8 mouse cellular contexts compared by ENCODE assay signal in the genomic region with DNA sequence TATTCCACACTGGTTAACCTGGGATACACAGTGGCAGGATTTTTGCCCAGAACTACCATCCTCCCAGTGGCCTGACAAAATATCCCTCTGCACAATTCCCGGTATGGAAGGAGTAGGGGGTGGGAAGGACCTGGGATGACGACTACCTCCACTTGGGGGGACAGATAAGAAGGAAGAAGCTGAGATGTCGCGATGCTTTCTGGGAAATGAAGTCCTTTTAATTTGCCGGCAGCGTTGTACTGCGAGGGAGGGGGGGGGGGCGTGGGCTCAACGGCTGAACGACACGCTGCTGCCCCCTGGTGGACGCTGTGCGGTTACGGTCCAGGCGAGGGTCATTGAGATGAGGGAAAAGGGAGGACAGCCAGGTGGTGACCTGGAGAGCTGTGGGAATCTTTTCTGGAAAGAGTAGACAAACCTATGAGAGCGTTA. TPM values are rescaled to one million over a fixed set of nuclear protein-coding genes. Genes with fewer than 3 reads are reported as not detected.
DNase-seq lines count a peak whose midpoint lies in the region; ATAC-seq lines count a peak whose summit lies in the region.

No protein-coding gene starts in this region.

- H3K4me2 ChIP-seq in lung, embryonic 16.5 days (ENCODE audit: low read depth, low read length): peak overlapping the region; percentile 53

- ATAC-seq in erythroblast, adult 5-6 weeks (replicated peaks; ENCODE audit: low FRiP score, poor library complexity, severe bottlenecking): peak; percentile 77
- peak; percentile 81 for ATAC-seq in lung, embryonic 16.5 days (ENCODE audit: low read depth)

- H3K36me3 ChIP-seq in lung, embryonic 16.5 days (ENCODE audit: control insufficient read depth, insufficient read depth, low read length): no peaks in the 10 kb centered on the region

- H3K4me1 ChIP-seq in brown adipose tissue, adult 24 weeks (ENCODE audit: control insufficient read depth, insufficient read depth, insufficient read length, low read length): no peaks in the 10 kb centered on the region; the same call in 1 of the 2 replicates
- peaks cover 9% of the 10 kb centered on the region for H3K4me1 ChIP-seq in lung, embryonic 16.5 days (replicated peaks; ENCODE audit: control insufficient read depth, insufficient read depth, low read length)

- WGBS in lung, embryonic 16.5 days: 2% methylated on average over 15 of the region's 16 CpGs

- H3K9ac ChIP-seq in lung, embryonic 16.5 days (ENCODE audit: low read length): peak overlapping the region; percentile 57

- intact Hi-C loops in heart, postnatal 10 days (cut with DNase I): loop anchor here (5.0 kb wide), 2 partner anchors 34 to 204 kb away; a partner anchor contains a TSS

- H3K9me3 ChIP-seq in lung, embryonic 16.5 days (ENCODE audit: control insufficient read depth, low read length): no peaks in the 10 kb centered on the region

- peak overlapping the region; percentile 32; the same call in 1 of the 2 replicates for H3K4me3 ChIP-seq in brown adipose tissue, adult 24 weeks (ENCODE audit: insufficient read depth, low read depth, low read length)
- peak overlapping the region; percentile 29 for H3K4me3 ChIP-seq in lung, embryonic 16.5 days (ENCODE audit: low read length)

- DNase-seq in MEL-GATA-1-ER (ENCODE audit: extremely low read depth, low read depth): peak; percentile 59
- peak; percentile 70 to 87 for DNase-seq in heart, postnatal 10 days
- DNase-seq in kidney, postnatal 4 days: peak; percentile 89 to 90
- peak; percentile 58 for DNase-seq in ovary, postnatal 14 days (ENCODE audit: low spot score)
- peak; percentile 65 for DNase-seq in thymus, postnatal 25 days

- no peaks in the 10 kb centered on the region for H3K27me3 ChIP-seq in lung, embryonic 16.5 days (ENCODE audit: control insufficient read depth, insufficient read depth, low read depth, low read length)

- H3K27ac ChIP-seq in brown adipose tissue, adult 24 weeks (replicated peaks; ENCODE audit: low read depth, low read length): peak overlapping the region; percentile 66
- H3K27ac ChIP-seq in lung, embryonic 16.5 days (ENCODE audit: low read length): no peak overlapping the region

RNA-seq across cellular contexts. Expression of a gene that starts 15.0 kb away (rescaled TPM):
- 93.0 and 113 TPM in 2 replicates for polyA plus RNA-seq in brown adipose tissue, adult 24 weeks (2012; ENCODE audit: insufficient read depth, insufficient read length, missing spikeins)
- 9.8 and 22.1 TPM in 2 replicates for total RNA-seq in erythroblast, adult 5-6 weeks (2015; ENCODE audit: low replicate concordance)
- 11.0 and 12.6 TPM in 2 replicates for total RNA-seq in erythroblast, adult 5-6 weeks (2017; ENCODE audit: low replicate concordance)
- total RNA-seq in heart, postnatal 10 days (2021): 10 to 100 TPM; 55.5 to 60.7 TPM
- polyA plus RNA-seq in lung, embryonic 16.5 days (2015; fragmentation: Nextera tagmentation; extraction: Ambion mirVana): 146 and 152 TPM in 2 replicates

RNA-seq across cellular contexts. Expression of a gene that starts 15.3 kb away (rescaled TPM):
- 62.8 and 71.2 TPM in 2 replicates for polyA plus RNA-seq in brown adipose tissue, adult 24 weeks (2012; ENCODE audit: insufficient read depth, insufficient read length, missing spikeins)
- total RNA-seq in erythroblast, adult 5-6 weeks (2015; ENCODE audit: low replicate concordance): 36.4 and 38.6 TPM in 2 replicates
- 6.3 and 11.7 TPM in 2 replicates for total RNA-seq in erythroblast, adult 5-6 weeks (2017; ENCODE audit: low replicate concordance)
- total RNA-seq in heart, postnatal 10 days (2021): 10 to 100 TPM; 68.5 to 76.1 TPM
- polyA plus RNA-seq in lung, embryonic 16.5 days (2015; fragmentation: Nextera tagmentation; extraction: Ambion mirVana): 156 and 161 TPM in 2 replicates

RNA-seq across cellular contexts. Expression of a gene that starts 18.1 kb away (rescaled TPM):
- 549 and 708 TPM in 2 replicates for polyA plus RNA-seq in brown adipose tissue, adult 24 weeks (2012; ENCODE audit: insufficient read depth, insufficient read length, missing spikeins)
- total RNA-seq in erythroblast, adult 5-6 weeks (2015; ENCODE audit: low replicate concordance): 121 and 178 TPM in 2 replicates
- total RNA-seq in erythroblast, adult 5-6 weeks (2017; ENCODE audit: low replicate concordance): 60.6 and 91.3 TPM in 2 replicates
- 100 to 1,000 TPM; 303 to 326 TPM for total RNA-seq in heart, postnatal 10 days (2021)
- 91.2 and 99.5 TPM in 2 replicates for polyA plus RNA-seq in lung, embryonic 16.5 days (2015; fragmentation: Nextera tagmentation; extraction: Ambion mirVana)

RNA-seq across cellular contexts. Expression of a gene that starts 18.8 kb away (rescaled TPM):
- not detected in 2 replicates for polyA plus RNA-seq in brown adipose tissue, adult 24 weeks (2012; ENCODE audit: insufficient read depth, insufficient read length, missing spikeins)
- total RNA-seq in erythroblast, adult 5-6 weeks (2015; ENCODE audit: low replicate concordance): not detected in 2 replicates
- not detected in 2 replicates for total RNA-seq in erythroblast, adult 5-6 weeks (2017; ENCODE audit: low replicate concordance)
- not detected for total RNA-seq in heart, postnatal 10 days (2021)
- 0.30 TPM in 1 of 2 replicates, not detected in the other for polyA plus RNA-seq in lung, embryonic 16.5 days (2015; fragmentation: Nextera tagmentation; extraction: Ambion mirVana)

RNA-seq across cellular contexts. Expression of a gene that starts 32.8 kb away (rescaled TPM):
- 3,242 and 3,950 TPM in 2 replicates for polyA plus RNA-seq in brown adipose tissue, adult 24 weeks (2012; ENCODE audit: insufficient read depth, insufficient read length, missing spikeins)
- total RNA-seq in erythroblast, adult 5-6 weeks (2015; ENCODE audit: low replicate concordance): not detected in 2 replicates
- not detected in 2 replicates for total RNA-seq in erythroblast, adult 5-6 weeks (2017; ENCODE audit: low replicate concordance)
- 1,000 to 10,000 TPM; 1,192 to 1,277 TPM for total RNA-seq in heart, postnatal 10 days (2021)
- 17.1 and 20.2 TPM in 2 replicates for polyA plus RNA-seq in lung, embryonic 16.5 days (2015; fragmentation: Nextera tagmentation; extraction: Ambion mirVana)
